Mouse (Mus musculus) monocyte, adult 2 months (primary cell): ENCODE results near the gene Gpsm2.
A peak's percentile ranks its signal among the peaks of the same experiment; 100 is the strongest.
"Not testable (repeated sequence)": the region's sequence is repeated elsewhere in the genome, so short reads cannot be mapped to it uniquely, and the experiment has no call there.

ENCODE experiments used
- DNase-seq, 2 experiments: peaks; one replicate each; pipeline ENCODE4 v3.0.0; 2022; ENCODE audit warnings: low spot score in 2 of 2, low read depth in 1 of 2

The Gpsm2 gene

DNA sequence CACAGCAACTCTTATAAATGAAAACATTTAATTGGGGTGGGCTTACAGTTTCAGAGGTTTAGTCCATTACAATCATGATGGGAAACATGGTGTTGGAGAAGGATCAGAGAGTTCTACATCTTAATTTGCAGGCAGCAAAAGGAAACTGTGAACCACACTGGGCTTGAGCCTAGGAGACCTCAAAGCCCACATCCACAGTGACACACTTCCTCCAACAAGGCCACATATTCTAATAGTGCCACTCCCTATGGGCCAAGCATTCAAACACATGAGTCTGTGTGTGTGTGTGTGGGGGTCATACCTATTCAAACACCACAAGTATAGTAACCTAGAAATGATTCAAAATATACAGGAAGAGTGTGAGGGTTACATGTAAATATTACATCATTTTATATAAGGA, 5.2 kb upstream of the Gpsm2 start:
- no peak for DNase-seq

- no peak for DNase-seq
These were observed 4.3 kb upstream of the Gpsm2 start for GRCm38 (mm10) chr3:108726413-108726812.

GRCm38 (mm10) chr3:108721076-108721991, 775 bp downstream of the Gpsm2 start:
- no peak for DNase-seq

DNA sequence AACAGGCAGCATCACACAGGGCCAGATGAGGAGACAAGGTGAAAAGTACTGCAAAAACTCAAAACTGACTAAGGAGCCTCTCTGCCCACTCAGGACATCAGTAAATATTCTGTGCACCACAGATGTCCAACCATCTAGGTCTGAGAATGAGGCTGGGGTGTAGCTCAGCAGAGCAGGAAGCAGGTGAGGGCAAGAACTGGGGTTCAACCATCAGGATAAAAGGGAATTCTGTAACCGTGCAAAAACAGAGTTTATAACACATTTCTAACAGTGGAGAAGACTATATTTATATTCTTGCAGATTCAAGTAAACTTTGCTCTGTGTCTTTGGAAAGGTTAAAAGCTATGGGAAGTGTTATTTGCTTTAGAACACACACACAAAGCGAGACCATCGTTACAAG, 2.3 kb downstream of the Gpsm2 start:
- no peak for DNase-seq

GRCm38 (mm10) chr3:108719357-108719756, 2.8 kb downstream of the Gpsm2 start:
- no peak for DNase-seq

DNA sequence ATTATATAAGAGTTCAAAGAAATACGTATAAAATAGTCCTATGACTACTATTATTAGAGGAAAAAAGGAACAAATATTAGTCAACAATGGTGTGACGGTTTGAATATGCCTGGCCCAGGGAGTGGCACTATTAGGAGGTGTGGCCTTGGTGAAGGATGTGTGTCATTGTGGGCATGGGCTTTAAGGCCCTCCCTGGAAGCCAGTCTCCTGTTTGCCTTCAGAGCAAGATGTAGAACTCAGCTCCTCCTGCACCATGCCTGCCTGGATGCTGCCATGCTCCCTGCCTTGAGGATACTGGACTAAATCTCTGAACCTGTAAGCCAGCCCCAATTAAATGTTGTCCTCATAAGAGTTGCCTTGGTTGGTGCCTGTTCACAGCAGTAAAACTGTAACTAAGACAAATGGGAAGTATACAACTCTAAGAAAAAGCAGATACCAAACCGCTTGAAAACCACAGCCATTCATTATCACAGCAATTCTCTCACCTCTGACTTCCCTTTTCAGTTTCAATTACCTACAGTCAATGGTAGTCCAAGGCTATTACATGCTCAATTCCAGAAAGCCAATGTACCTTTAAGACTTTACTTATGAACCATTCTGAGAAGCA, 4.1 kb downstream of the Gpsm2 start:
- peak; percentile 32 to 46 for DNase-seq

GRCm38 (mm10) chr3:108714837-108715236, 7.3 kb downstream of the Gpsm2 start:
- DNase-seq = no peak

DNA sequence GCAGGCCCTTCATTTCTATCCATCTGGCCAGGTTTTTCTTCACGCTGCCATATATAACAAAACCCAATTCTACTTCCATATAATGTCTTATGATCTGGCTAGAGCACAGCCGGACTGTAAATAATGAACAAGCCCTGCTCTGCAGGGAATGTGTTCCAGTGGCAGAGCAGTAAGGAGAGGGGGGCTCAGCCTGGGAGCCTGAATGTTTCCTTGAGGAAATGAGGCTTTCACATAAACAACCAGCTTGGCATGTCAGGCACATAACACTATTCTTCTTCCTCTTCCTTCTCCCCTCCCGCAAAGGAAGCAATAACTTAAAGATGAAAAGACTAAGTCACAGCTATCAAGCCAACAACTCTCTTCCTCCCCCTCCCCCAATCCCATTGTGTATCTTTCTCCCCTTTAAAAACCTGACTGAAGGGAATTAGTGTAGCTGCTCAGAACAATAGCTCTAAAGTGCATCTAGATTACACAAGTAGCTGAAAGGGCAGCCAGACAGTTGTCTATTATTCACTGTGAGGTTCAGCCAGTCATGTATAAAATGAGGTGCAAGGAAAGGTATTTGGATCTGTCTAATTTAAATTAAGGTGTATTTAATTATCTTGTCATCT, 8.9 kb downstream of the Gpsm2 start:
- no peak for DNase-seq

DNA sequence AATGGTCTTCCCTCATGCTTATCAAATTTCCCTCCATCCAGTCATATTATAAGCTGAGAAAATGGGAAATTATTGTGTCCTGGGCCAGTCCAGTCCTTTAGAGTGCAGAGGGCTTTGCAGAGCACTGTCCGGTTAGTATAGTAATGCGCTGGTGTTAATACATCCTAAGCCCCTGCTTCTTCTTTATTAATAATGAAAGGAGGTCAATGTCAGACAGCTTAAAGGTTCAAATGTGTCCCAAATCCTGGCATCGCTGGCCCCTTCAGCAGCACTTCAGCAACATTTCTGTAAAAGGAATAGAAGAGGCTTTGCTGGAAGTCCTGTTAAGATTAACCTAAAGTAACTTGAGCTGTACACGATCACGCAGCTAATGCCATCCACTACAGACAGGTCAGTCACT, 10.8 kb downstream of the Gpsm2 start:
- DNase-seq = no peak

GRCm38 (mm10) chr3:108702789-108703188, 19.3 kb downstream of the Gpsm2 start:
- no peak for DNase-seq

DNA sequence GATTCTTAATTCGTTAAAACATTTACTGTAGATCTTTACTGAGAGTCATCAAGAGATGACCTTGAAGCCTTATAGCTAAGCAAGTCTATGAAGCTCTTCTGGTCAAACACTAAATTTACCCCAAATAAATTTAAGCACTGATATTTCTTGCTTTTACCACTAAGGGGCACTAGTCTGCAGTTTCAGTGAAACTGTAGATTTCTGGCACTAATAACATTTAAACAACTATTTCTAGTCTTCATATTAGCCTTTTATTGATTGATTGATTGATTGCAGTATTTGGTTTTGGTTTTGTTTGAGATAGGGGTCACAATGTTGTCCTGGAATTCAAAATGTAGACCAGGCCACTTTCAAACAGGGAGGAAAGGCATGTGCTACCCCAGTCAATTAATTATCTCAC, 20.9 kb downstream of the Gpsm2 start:
- DNase-seq = no peak

DNA sequence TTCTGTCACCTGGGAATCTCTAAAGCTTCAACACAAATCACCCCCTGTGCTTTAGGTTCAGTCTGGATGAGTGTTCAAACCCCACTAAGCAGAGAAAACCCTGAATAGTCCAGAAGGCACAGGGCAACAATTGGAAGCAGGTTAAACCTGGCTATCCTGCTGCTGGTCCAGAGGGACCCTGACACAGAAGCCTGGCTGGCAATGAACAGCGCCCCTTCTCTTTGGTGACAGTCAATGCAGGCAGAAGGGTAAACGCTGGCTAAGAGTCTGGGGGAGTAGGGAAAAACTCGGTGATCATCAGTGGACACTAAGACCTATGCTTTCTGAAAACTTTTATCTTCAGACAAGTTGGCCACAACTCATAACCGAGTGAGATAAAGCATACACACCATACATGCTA, 22.3 kb downstream of the Gpsm2 start:
- no peak for DNase-seq

DNA sequence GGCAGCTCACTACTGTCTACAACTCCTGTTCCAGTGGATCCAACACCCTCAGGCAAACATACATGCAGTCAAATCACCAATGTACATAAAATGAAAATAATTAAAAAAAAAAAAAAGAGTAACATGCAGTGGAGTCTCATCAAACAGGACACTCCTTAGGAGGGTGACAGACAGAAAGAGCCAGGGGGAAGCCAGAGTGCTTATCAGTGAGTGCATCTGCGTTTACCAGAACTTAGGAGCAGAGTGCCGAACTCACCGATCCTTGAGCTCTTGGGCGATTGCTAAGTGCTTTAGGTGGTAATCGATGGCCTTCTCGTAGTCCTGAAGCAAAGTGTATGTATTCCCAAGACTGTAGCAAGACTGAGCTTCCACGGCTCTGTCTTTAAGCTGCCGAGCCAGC, 23.4 kb downstream of the Gpsm2 start:
- no peak for DNase-seq

- no peak for DNase-seq
These were observed 27.8 kb downstream of the Gpsm2 start for GRCm38 (mm10) chr3:108694321-108694720.

DNA sequence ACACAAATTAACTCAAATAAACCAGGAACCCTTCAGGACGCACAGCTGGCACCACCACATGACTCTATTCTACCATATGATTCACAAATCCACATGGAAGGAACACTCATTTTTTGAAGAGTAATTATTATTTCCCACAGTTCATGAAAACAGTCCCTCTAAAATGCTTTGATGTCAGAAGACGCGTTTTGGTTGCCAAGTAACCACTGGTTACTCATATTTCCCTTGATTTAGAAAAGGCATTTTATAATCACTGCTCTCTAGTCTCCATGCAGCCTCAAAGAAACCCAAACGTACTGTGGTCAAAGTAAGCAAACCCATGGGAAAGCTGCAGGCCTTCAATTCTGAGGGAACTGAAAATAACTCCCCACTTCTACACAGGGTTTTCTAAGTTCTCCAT, 32.1 kb downstream of the Gpsm2 start:
- DNase-seq = no peak

- DNase-seq = no peak
These were observed 32.7 kb downstream of the Gpsm2 start for GRCm38 (mm10) chr3:108689446-108689845.

DNA sequence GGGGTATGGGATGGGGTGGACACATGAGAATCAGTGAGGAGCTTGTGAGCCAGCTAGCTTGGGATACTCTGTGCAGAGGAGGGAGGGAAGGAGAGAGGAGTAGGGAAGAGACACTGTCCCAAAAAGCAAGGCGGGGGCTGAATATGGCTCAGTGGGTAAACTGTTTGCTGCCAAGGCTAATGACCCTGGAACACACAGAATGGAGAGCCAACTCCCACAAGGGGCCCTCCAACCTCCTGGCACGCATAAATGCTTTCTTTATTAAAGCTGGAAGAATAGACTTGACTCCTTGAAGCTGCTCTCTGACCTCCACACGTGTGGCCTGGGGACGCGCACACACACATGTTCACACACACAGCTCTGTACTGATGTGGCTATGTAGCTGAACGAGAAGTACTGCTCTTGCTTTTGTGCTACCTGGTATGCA, 33.1 kb downstream of the Gpsm2 start:
- no peak for DNase-seq

DNA sequence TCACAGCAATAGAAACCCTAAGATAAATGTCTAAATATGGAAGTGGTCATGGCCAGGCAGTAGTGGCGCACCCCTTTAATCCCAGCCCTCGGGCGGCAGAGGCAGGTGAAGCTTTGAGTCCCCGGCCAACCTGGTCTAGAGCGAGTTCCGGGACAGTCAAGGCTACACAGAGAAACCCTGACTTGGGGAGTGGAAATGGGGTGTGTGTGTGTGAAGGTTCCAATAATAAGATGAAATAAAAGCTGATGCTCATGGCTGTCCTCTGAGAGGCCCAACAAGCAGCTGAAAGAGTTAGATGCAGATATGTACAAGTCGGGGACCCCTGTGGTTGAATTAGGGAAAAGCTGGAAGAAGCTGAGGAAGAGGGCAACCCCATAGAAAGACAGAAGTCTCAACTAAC, 36.4 kb downstream of the Gpsm2 start:
- no peak for DNase-seq

DNA sequence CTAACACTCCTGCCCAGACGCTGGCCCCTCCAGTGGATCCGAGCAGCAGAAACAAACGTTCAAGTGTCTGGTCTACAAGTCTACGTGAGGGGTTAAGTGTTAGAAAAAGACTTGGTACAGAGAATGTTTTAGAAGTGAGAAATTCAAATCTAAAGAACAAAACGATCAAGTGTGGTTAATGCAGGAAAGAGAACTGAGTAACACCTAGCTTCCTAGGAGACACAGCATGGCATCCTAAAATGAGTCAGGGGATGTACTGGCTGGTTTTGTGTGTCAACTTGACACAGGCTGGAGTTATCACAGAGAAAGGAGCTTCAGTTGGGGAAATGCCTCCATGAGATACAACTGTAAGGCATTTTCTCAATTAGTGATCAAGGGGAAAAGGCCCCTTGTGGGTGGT, 38.5 kb downstream of the Gpsm2 start:
- not testable (repeated sequence) for DNase-seq

DNA sequence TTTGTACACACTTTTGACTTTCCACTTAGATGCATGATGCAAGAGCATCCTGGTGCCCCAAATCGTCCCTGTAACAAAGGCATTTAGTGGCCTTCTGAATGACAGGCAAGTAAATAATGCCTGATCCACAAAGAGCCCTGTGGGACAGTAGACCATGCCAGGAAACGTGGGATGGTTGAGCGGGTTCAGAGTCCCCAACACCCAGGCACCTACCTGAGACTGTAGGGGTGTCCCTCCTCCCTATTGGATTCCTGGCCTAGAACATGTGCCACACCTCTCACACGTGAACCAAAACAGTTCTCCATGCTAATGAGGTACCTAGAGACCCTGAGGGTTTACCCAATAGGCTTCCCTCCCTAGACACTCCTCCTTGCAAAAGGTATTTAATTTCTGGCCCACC, 41.1 kb downstream of the Gpsm2 start:
- DNase-seq = no peak

GRCm38 (mm10) chr3:108676616-108677015, 45.5 kb downstream of the Gpsm2 start:
- no peak for DNase-seq

GRCm38 (mm10) chr3:108660941-108661340, 61.2 kb downstream of the Gpsm2 start:
- no peak for DNase-seq
